Mouse (Mus musculus) lung, postnatal 0 days (tissue): ENCODE measurements around the gene Vwa5b2. TPM values are rescaled to one million over a fixed set of nuclear protein-coding genes. Genes with fewer than 3 reads are reported as not detected.

ENCODE experiments used
- ATAC-seq: fragments of 200-750 bp; cut with Nextera tagmentation; 2 replicates; pipeline ENCODE4 v1.8.0; 2017; ENCODE audit warnings: moderate library complexity
- DNase-seq: peaks from one replicate; pipeline ENCODE4 v3.0.0-alpha.2; 2016; ENCODE audit warnings: low spot score
- H3K27ac ChIP-seq: fragments of 300-500 bp; sonication (generic); 2 replicates; pipeline ENCODE4 v1.5.1; 2014; ENCODE audit warnings: antibody characterized with exemption, mild to moderate bottlenecking, low read length, mixed read lengths
- H3K27me3 ChIP-seq: fragments of 300-500 bp; sonication (generic); replicated peaks from 2 replicates; pipeline ENCODE4 v1.6.1; 2014; ENCODE audit warnings: low read length, mixed read lengths; ENCODE audit not compliant: insufficient read depth
- H3K36me3 ChIP-seq: fragments of 300-500 bp; sonication (generic); 2 replicates; pipeline ENCODE4 v1.6.1; 2014; ENCODE audit warnings: low read length, mixed read lengths; ENCODE audit not compliant: insufficient read depth
- H3K4me1 ChIP-seq: fragments of 300-500 bp; sonication (generic); 2 replicates; pipeline ENCODE4 v1.6.1; 2014; ENCODE audit warnings: antibody characterized with exemption, low read depth, low read length, mixed read lengths; ENCODE audit not compliant: insufficient read depth
- H3K4me2 ChIP-seq: fragments of 300-500 bp; sonication (generic); replicated peaks from 2 replicates; pipeline ENCODE4 v1.6.1; 2014; ENCODE audit warnings: low read depth, mild to moderate bottlenecking, low read length, moderate library complexity, mixed read lengths
- H3K4me3 ChIP-seq: fragments of 300-500 bp; sonication (generic); 2 replicates; pipeline ENCODE4 v1.5.1; 2014; ENCODE audit warnings: low read depth, low read length
- H3K9ac ChIP-seq: fragments of 300-500 bp; sonication (generic); replicated peaks from 2 replicates; pipeline ENCODE4 v1.6.1; 2014; ENCODE audit warnings: low read depth, mild to moderate bottlenecking
- H3K9me3 ChIP-seq: fragments of 300-500 bp; sonication (generic); 2 replicates; pipeline ENCODE4 v1.6.1; 2016; ENCODE audit warnings: low read length, mixed read lengths
- CTCF ChIP-seq: IDR thresholded peaks from 2 replicates; pipeline ENCODE4 v1.5.1; 2016; ENCODE audit warnings: antibody characterized with exemption, mild to moderate bottlenecking
- EP300 ChIP-seq: IDR thresholded peaks from 2 replicates; pipeline ENCODE4 v1.6.1; 2016; ENCODE audit warnings: antibody characterized with exemption, mild to moderate bottlenecking, control low read depth
- WGBS: fragments of 180-500 bp; shearing (Covaris S2); extraction: QIAGEN DNeasy Blood & Tissue Kit; methylation state at CpG from one replicate; pipeline ENCODE4 v1.1.7; 2014; 5-methylcytosine and 5-hydroxymethylcytosine counted together
- polyA plus RNA-seq: library from polyadenylated mRNA; unstranded; fragments of >200 nt; fragmentation: Nextera tagmentation; extraction: Ambion mirVana; gene quantifications from 2 replicates; pipeline ENCODE4 v1.2.1, GENCODE M21; 2015

Vwa5b2 gene
- polyA plus RNA-seq, 1 experiment from 2014 or later, result 0.06 TPM

- Histone ChIP-seq H3K4me2 (peak overlapping the region; percentile 55), H3K27ac (no peak overlapping the region), H3K4me3 (peak overlapping the region; percentile 59), H3K36me3 (no peaks in the 10 kb centered on the region), H3K9me3 (no peaks in the 10 kb centered on the region), H3K27me3 (peaks cover 20% of the 10 kb centered on the region), H3K4me1 (peaks cover 7% of the 10 kb centered on the region; the same call in 1 of the 2 replicates), H3K9ac (no peak overlapping the region)
- ATAC-seq (peak; percentile 75), DNase-seq (peak; percentile 53)
- WGBS, result 4% methylated on average over 46 of the region's 83 CpGs
- TF ChIP-seq CTCF (no peak), EP300 (no peak)
These were observed 30.5 kb downstream of the Vwa5b2 start for GRCm38 (mm10) chr16:20619541-20620398.

GRCm38 (mm10) chr16:20620399-20620735, 31.1 kb downstream of the Vwa5b2 start:
- DNase-seq (no peak), ATAC-seq (no peak)
- H3K9ac ChIP-seq, result no peak overlapping the region
- H3K9me3 ChIP-seq, result no peaks in the 10 kb centered on the region
- peak overlapping the region; percentile 59 for H3K4me3 ChIP-seq
- TF ChIP-seq CTCF (no peak), EP300 (no peak)
- peaks cover 7% of the 10 kb centered on the region; the same call in 1 of the 2 replicates for H3K4me1 ChIP-seq
- peaks cover 20% of the 10 kb centered on the region for H3K27me3 ChIP-seq
- no peaks in the 10 kb centered on the region for H3K36me3 ChIP-seq
- WGBS, result 0% methylated on average over 9 of the region's 9 CpGs
- no peak overlapping the region for H3K27ac ChIP-seq
- peak overlapping the region; percentile 98 for H3K4me2 ChIP-seq

GRCm38 (mm10) chr16:20620751-20621190, 31.5 kb downstream of the Vwa5b2 start:
- H3K9ac ChIP-seq, result no peak overlapping the region
- TF ChIP-seq CTCF (no peak), EP300 (no peak)
- H3K4me2 ChIP-seq, result peak overlapping the region; percentile 98
- H3K4me1 ChIP-seq, result peaks cover 7% of the 10 kb centered on the region; the same call in 1 of the 2 replicates
- H3K27me3 ChIP-seq, result peaks cover 20% of the 10 kb centered on the region
- H3K4me3 ChIP-seq, result peak overlapping the region; percentile 59
- ATAC-seq (peak; percentile 2; the same call in 1 of the 2 replicates), DNase-seq (no peak)
- under 1% methylated on average over 29 of the region's 32 CpGs for WGBS
- no peaks in the 10 kb centered on the region for H3K9me3 ChIP-seq
- H3K36me3 ChIP-seq, result no peaks in the 10 kb centered on the region
- no peak overlapping the region for H3K27ac ChIP-seq

- Histone ChIP-seq H3K4me3 (peak within 1 kb of the TSS; percentile 59), H3K4me2 (peak within 1 kb of the TSS; percentile 98), H3K36me3 (no peaks in the 10 kb centered on the region), H3K9me3 (no peaks in the 10 kb centered on the region), H3K27me3 (peaks cover 20% of the 10 kb centered on the region), H3K4me1 (peaks cover 7% of the 10 kb centered on the region; the same call in 1 of the 2 replicates), H3K27ac (no peak within 1 kb of the TSS), H3K9ac (no peak within 1 kb of the TSS)
- peak; percentile 60 for DNase-seq
- WGBS, result under 1% methylated on average over 61 of the region's 92 CpGs
- TF ChIP-seq CTCF (no peak), EP300 (no peak)
- peak; percentile 65 for ATAC-seq
These were observed 32.1 kb downstream of the Vwa5b2 start, which contains the start of gene Camk2n2 for GRCm38 (mm10) chr16:20621191-20621990. Camk2n2 (minus strand) TSS chr16:20621287.

GRCm38 (mm10) chr16:20621991-20622685, 32.9 kb downstream of the Vwa5b2 start:
- no peaks in the 10 kb centered on the region for H3K36me3 ChIP-seq
- ATAC-seq, result peak; percentile 56
- peak overlapping the region; percentile 98 for H3K4me2 ChIP-seq
- WGBS, result under 1% methylated on average over 37 of the region's 37 CpGs
- no peaks in the 10 kb centered on the region for H3K9me3 ChIP-seq
- H3K4me3 ChIP-seq, result peak overlapping the region; percentile 59
- no peak overlapping the region for H3K27ac ChIP-seq
- DNase-seq, result peak; percentile 78
- peaks cover 7% of the 10 kb centered on the region; the same call in 1 of the 2 replicates for H3K4me1 ChIP-seq
- H3K9ac ChIP-seq, result no peak overlapping the region
- peaks cover 20% of the 10 kb centered on the region for H3K27me3 ChIP-seq
- TF ChIP-seq CTCF, result no peak
- TF ChIP-seq EP300, result no peak
